Mouse (Mus musculus) frontal cortex, postnatal 25 days (tissue): Measurements from ENCODE around the gene Clec1b.
A peak's percentile ranks its signal among the peaks of the same experiment; 100 is the strongest.

ENCODE experiments used
- DNase-seq, 2 experiments: peaks; one replicate each; pipeline ENCODE4 v3.0.0; 2022; ENCODE audit warnings: low spot score in 2 of 2

Gene Clec1b

GRCm38 (mm10) chr6:129414177-129414576 is 17.1 kb downstream of the Clec1b start:
- no peak for DNase-seq

- DNase-seq: no peak
Measured at GRCm38 (mm10) chr6:129422311-129422710, 25.2 kb downstream of the Clec1b start.

- no peak for DNase-seq
Measured at GRCm38 (mm10) chr6:129423040-129423733, 26.1 kb downstream of the Clec1b start.

GRCm38 (mm10) chr6:129423734-129424072 is 26.6 kb downstream of the Clec1b start:
- DNase-seq: peak; percentile 54 to 58

- DNase-seq: no peak
Measured at GRCm38 (mm10) chr6:129425217-129425616, 28.1 kb downstream of the Clec1b start.

GRCm38 (mm10) chr6:129425812-129426211 is 28.7 kb downstream of the Clec1b start:
- DNase-seq: no peak

GRCm38 (mm10) chr6:129427281-129427680 is 30.2 kb downstream of the Clec1b start:
- no peak for DNase-seq

GRCm38 (mm10) chr6:129434239-129434638 is 37.1 kb downstream of the Clec1b start:
- no peak for DNase-seq

- no peak for DNase-seq
Measured at GRCm38 (mm10) chr6:129436025-129436424, 38.9 kb downstream of the Clec1b start.

GRCm38 (mm10) chr6:129438033-129438432 is 40.9 kb downstream of the Clec1b start:
- DNase-seq: no peak

GRCm38 (mm10) chr6:129449743-129450142 is 52.6 kb downstream of the Clec1b start:
- DNase-seq: no peak

GRCm38 (mm10) chr6:129451411-129452039 is 54.4 kb downstream of the Clec1b start, which contains the start of gene Clec1a:
Gene Clec1a, minus strand, starts transcription at chr6:129452000.
- DNase-seq: no peak
